Mouse (Mus musculus): Measurements from ENCODE around the gene Adcy9.

The Adcy9 gene

GRCm38 (mm10) chr16:4316094-4316474, 104.2 kb downstream of the Adcy9 start:
- peak; percentile 85 for DNase-seq

GRCm38 (mm10) chr16:4315352-4316093, 104.8 kb downstream of the Adcy9 start:
- no peak for DNase-seq

- no peak for DNase-seq
These were observed 105.4 kb downstream of the Adcy9 start for GRCm38 (mm10) chr16:4314891-4315290.

- DNase-seq, result no peak
These were observed 108.3 kb downstream of the Adcy9 start for GRCm38 (mm10) chr16:4312018-4312417.

DNA sequence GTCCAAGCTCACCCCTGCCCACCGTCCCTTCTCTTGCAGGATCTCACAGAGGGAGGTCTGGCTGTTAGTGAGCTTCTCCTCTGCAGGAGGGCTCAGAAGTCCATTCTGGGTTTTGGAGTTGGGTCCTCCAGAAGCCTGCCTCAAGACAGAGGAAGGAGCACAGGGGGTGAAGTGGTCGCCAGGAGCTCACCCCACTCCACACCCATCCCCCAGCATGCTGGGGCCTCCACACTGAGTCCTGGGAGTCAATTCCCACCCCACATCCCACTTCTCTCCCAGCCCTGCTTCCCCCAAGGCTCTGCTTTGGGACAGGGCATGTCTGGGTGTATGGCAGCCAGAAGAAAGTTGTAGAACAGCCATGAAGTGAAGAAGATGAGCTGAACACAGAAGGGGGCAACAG, 108.7 kb downstream of the Adcy9 start:
- DNase-seq, result no peak

- no peak for DNase-seq
These were observed 112.5 kb downstream of the Adcy9 start for GRCm38 (mm10) chr16:4307795-4308194.

GRCm38 (mm10) chr16:4304176-4304922, 115.9 kb downstream of the Adcy9 start:
- DNase-seq, result no peak

DNA sequence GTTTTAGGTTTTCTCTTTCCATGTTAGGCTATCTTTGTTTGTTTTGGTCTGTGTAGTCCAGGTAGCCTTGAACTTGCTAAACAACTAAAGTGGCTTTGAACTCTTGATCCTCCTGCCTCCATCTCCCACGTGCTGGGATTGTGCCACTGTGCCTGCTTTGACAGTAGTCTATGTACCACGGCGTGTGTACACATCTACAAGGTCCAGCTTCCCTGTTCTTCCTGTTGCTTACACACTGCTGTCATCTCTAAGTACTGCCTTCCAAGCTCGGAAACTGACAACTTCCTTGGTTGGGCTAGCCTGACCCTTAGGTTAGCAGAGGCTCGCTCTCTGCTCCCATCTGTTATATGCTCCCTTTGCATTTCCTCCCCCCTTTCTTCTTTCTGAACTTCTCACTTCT, 116.7 kb downstream of the Adcy9 start:
- no peak for DNase-seq

DNA sequence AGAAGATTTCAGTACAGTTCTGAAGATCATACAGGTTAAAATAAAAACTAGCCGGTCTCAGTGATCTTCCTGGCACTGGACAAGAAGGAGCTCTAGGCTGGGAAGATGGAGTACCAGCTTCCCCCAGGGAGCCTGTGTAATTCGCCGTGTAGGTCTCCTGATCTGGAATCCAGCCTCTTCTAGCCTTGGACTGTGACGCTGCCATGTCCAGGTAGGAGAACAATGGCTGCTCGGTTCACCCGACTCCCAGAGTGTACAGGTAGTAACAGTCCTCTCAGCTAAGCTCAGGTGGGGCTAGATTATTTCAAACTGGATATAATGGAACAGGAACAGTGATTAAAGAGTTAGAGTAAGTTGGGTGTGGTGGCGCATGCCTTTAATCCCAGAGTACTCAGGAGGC, 120.0 kb downstream of the Adcy9 start:
- no peak for DNase-seq

DNA sequence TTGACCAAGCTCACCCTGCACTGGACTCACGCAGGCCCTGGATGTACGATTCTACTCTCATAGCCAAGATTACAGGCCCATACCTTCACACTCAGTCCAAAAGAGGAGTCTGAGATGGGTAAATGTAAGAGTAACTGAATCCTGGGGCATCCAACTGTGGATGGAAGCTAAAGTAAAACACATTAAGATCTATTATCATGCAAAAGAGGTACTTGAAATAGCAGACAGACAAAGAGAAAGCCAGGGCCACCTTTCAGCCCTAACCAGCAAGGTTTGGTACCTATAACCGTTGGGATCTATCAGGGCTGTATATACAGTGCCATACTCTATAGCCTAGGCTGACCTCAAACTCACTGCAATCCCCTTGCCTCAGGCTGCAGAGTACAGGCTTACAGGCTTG, 127.0 kb downstream of the Adcy9 start:
- DNase-seq, result no peak

- no peak for DNase-seq
These were observed 130.8 kb downstream of the Adcy9 start for GRCm38 (mm10) chr16:4289507-4289906.

GRCm38 (mm10) chr16:4286593-4286992, 133.7 kb downstream of the Adcy9 start:
- no peak for DNase-seq

DNA sequence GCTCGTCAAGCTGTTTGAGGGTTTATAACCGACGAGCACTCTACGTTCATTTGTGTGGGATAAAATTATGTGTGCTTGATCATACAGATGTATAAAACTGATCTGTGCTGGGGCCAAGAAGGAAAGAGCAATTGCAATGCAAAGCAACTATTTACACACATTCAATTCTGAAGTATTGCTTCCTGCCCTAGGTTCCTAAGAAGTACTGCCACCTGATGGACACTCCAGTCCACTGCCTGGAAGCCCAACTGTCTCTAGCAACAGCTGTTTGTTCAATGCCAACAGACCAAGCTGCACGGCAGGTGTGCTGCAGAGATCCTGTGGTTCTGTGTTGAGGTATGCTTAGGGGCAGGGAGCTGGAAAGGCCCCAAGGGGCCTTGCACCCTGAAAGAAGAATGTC, 135.0 kb downstream of the Adcy9 start:
- no peak for DNase-seq

DNA sequence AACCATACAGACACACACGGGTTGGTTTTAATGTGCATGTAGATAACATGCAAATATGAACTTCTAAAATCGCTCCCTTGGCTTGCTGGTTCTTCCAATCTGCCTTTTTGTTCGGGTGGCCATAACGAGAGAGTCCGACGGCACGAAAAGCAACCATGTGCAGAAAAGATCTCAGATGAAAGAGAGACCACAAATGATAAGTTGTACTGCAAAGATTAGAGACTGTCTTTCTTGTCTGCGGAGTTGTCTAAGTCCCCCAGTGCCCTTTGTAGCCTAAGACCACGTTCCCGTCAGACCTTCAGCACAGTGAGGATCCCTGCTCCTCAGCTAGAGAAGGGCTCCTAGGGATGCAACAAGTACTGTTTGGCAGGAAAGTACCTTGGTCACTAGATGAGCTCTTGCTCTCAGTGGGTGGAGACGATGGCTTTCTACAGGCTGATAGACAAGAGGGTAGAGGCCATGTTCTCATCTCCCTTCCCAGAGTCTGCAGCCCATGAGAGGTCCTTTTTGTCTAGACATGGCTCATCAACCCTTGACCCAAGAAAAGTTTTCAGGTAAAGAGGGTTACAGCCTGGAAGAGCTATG, 136.9 kb downstream of the Adcy9 start:
- DNase-seq, result no peak

GRCm38 (mm10) chr16:4281470-4281869, 138.8 kb downstream of the Adcy9 start:
- no peak for DNase-seq

DNA sequence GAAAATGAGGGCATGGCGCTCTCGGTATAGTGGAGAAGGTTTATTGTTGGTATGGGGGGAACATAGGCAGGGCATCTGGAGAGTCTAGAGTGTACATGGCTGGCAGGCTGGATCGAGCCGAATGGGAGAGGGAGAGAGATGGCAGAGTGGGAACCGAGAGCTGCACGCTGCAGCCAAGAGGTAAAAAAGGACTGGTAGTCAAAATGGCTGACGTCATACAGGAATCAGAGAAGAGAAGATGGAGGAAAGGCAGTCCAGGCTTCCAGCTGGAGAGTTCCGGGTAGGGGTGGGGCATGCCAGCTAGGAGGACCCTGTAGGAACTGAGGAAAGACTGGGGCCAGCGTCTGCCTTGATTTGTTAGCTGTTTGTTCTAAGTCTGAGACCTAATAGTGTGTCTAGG, 139.3 kb downstream of the Adcy9 start:
- DNase-seq, result no peak

- no peak for DNase-seq
These were observed 140.7 kb downstream of the Adcy9 start for GRCm38 (mm10) chr16:4279601-4280000.

- DNase-seq, result no peak
These were observed 143.7 kb downstream of the Adcy9 start for GRCm38 (mm10) chr16:4276621-4277020.

GRCm38 (mm10) chr16:4276151-4276550, 144.1 kb downstream of the Adcy9 start:
- DNase-seq, result no peak

GRCm38 (mm10) chr16:4273702-4274476, 146.4 kb downstream of the Adcy9 start:
- peak; percentile 59 for DNase-seq

DNA sequence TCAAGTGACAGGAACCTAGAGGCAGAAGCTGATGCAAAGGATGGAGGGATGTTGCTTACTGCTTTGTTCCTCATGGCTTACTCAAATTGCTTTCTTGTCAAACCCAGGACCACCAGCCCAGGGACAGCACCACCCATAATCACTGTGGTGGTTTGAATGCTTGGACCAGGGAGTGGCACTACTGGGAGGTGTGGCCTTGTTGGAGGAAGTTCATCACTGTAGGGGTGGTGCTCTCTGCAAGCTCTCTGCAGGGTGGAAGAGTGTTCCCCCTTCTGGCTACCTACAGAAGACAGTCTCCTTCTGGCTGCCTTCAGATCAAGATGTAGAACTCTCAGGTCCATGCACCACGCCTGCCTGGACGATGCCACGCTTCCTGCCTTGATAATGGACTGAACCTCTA, 148.0 kb downstream of the Adcy9 start:
- no peak for DNase-seq

GRCm38 (mm10) chr16:4270911-4271310, 149.4 kb downstream of the Adcy9 start:
- DNase-seq, result no peak

Data from layer of hippocampus, adult 9-11 months (tissue).